Mouse (Mus musculus): ENCODE results near the gene Itpr3. TPM values are rescaled to one million over a fixed set of nuclear protein-coding genes. Genes with fewer than 3 reads are reported as not detected.

The Itpr3 gene
- polyA plus RNA-seq, 1 experiment from 2014 or later = 1.3 TPM

DNA sequence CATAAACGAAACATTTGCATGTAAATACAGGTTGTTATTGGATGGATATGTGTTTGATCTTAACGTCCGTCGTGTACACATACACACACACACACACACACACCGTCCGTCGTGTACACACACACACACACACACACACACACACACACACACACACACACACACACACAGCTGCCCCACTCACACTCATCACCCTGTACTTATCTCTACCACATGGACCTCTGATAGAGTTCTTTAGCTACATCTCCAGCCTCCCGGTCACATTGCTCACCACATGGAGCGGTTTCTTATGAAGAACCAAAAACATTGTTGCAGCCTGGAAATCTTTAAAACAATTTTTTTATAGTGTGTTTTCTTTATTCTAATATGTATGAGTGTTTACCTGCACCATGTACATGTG is 77.1 kb downstream of the Itpr3 start:
- peak overlapping the region; percentile 77; the same call in 1 of the 2 replicates for H3K9ac ChIP-seq (replicated peaks)
- ATAC-seq = peak; percentile 41
- WGBS = 29% methylated on average over 8 of the region's 9 CpGs
- no peaks in the 10 kb centered on the region for H3K9me3 ChIP-seq
- peak overlapping the region; percentile 54 for H3K4me2 ChIP-seq (replicated peaks)
- 0 out of 2 replicates have a peak, but pooled peaks cover 9% of the 10 kb centered on the region for H3K27me3 ChIP-seq
- H3K36me3 ChIP-seq = peaks cover 4% of the 10 kb centered on the region; the same call in 1 of the 2 replicates
- H3K4me3 ChIP-seq (replicated peaks) = peak overlapping the region; percentile 66
- peaks cover 60% of the 10 kb centered on the region for H3K4me1 ChIP-seq (replicated peaks)
- peak overlapping the region; percentile 82; the same call in 1 of the 2 replicates for H3K27ac ChIP-seq

DNA sequence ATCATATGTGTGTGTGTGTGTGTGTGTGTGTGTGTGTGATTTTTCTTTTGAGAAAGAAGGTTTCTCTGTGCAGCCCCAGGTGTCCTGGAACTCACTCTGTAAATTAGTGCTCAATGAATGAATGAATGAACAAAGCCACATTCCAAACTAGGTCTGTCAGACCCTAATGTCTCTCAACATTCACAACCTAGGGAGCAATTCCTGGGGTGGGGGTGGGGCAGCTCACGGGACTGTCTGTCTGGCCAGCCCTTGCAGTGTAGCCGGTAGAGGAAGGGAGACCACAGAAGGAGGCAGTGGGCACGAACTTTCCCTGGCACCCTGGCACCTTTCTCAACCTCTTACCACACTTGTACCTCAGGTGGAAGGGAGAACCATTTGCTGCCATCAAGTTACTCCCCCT is 77.6 kb downstream of the Itpr3 start:
- no peak for ATAC-seq
- Histone ChIP-seq H3K27ac (no peak overlapping the region), H3K27me3 (0 out of 2 replicates have a peak, but pooled peaks cover 9% of the 10 kb centered on the region), H3K9ac (replicated peaks) (no peak overlapping the region), H3K4me2 (replicated peaks) (no peak overlapping the region), H3K36me3 (peaks cover 4% of the 10 kb centered on the region; the same call in 1 of the 2 replicates), H3K9me3 (no peaks in the 10 kb centered on the region), H3K4me3 (replicated peaks) (no peak overlapping the region), H3K4me1 (replicated peaks) (peaks cover 60% of the 10 kb centered on the region)
- WGBS = 37% methylated on average over 3 of the region's 3 CpGs

DNA sequence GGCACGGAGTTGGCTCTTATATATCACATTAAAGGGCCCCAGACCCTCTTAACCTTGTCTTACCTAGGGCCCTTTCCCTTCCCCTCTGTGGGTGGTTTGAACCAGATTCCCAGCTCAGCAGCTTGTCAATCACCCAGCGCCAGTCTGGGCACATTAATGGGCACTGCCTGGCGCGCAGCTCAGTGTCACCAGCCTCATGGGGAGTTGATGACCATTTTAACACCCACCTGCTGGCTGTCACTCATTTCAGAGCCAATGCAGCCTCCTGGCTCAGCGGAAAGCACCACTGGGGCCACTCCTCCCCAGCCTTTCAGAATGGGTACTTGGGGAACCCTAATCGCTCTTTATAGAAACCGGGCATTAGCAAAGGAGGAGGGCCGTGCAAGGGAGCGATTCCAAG is 81.3 kb downstream of the Itpr3 start:
- H3K4me2 ChIP-seq (replicated peaks) = no peak overlapping the region
- H3K4me3 ChIP-seq (replicated peaks) = no peak overlapping the region
- WGBS = 75% methylated on average over 9 of the region's 9 CpGs
- ATAC-seq = no peak
- H3K27me3 ChIP-seq = 0 out of 2 replicates have a peak, but pooled peaks cover 7% of the 10 kb centered on the region
- no peak overlapping the region for H3K27ac ChIP-seq
- H3K9ac ChIP-seq (replicated peaks) = no peak overlapping the region
- H3K9me3 ChIP-seq = no peaks in the 10 kb centered on the region
- peaks cover 48% of the 10 kb centered on the region for H3K4me1 ChIP-seq (replicated peaks)
- H3K36me3 ChIP-seq = no peaks in the 10 kb centered on the region

DNA sequence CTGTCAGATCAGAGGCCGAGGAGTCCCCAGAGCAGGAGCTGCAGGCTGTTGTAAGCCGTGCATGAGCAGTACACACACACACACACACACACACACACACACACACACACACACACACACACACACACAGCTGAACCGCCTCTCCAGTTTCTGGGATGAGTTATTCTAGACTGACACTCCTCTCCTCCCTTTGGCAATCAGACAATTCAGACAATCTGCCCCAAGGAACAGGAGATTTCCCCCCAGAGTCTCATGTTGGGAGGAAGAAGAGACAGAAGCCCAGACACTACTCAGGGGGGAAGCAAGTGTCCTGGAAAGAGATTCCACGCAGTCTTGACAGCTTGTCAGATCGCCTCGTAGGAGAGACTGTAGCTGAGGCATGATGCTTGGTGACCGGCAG is 82.2 kb downstream of the Itpr3 start:
- H3K9me3 ChIP-seq = no peaks in the 10 kb centered on the region
- no peak overlapping the region for H3K9ac ChIP-seq (replicated peaks)
- H3K4me1 ChIP-seq (replicated peaks) = peaks cover 52% of the 10 kb centered on the region
- ATAC-seq = no peak
- no peak overlapping the region for H3K4me3 ChIP-seq (replicated peaks)
- no peak overlapping the region for H3K4me2 ChIP-seq (replicated peaks)
- 45% methylated on average over 6 of the region's 7 CpGs for WGBS
- H3K36me3 ChIP-seq = no peaks in the 10 kb centered on the region
- H3K27me3 ChIP-seq = 0 out of 2 replicates have a peak, but pooled peaks cover 7% of the 10 kb centered on the region
- peak overlapping the region; percentile 72 for H3K27ac ChIP-seq

DNA sequence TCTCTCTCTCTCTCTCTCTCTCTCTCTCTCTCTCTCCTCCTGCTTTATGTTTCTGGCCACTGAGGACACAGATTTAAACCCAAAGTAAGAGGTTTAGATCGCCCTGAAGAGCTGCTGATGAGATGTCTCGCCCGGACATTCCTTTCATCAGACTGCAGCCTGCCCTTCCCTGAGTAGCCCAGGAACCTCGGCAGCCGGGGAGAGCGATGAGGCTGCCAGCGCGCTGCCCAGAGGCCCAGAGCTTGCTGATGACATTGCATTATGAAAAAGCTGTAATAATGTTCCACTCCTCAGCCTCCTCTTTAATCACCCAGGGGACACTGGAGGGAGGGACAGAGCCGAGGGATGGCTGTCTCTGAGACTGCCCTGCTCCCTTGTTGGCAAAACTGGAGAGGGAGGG is 83.2 kb downstream of the Itpr3 start:
- H3K4me2 ChIP-seq (replicated peaks) = no peak overlapping the region
- H3K36me3 ChIP-seq = no peaks in the 10 kb centered on the region
- peak overlapping the region; percentile 34 for H3K9ac ChIP-seq (replicated peaks)
- 0 out of 2 replicates have a peak, but pooled peaks have one; percentile 12 for ATAC-seq
- no peak overlapping the region for H3K4me3 ChIP-seq (replicated peaks)
- H3K27ac ChIP-seq = peak overlapping the region; percentile 72
- 0 out of 2 replicates have a peak, but pooled peaks cover 2% of the 10 kb centered on the region for H3K27me3 ChIP-seq
- no peaks in the 10 kb centered on the region for H3K9me3 ChIP-seq
- 41% methylated on average over 9 of the region's 9 CpGs for WGBS
- H3K4me1 ChIP-seq (replicated peaks) = peaks cover 56% of the 10 kb centered on the region

DNA sequence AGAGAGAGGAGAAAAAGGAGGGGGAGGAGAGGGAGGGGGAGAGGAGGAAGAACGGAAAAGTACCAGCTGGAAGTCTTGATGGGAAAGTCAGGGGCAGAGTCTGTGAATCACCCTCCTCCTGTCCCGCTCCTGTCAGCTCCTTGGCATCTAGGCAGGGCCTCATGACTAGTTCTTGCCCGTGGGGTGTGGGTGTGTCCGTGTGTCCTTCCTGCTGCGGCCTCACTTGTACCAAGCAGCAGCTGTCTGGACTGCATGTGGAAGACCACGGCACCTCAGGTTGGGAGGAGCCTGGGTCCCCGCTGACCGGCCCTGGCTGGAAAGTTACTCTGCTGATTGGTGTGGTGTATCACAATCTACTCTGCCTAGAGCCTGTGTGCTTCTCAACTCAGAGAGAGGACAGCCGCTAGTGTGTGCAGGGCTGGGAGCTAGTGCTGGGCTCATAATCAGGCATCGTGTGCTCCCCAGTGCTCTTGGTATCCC is 84.9 kb downstream of the Itpr3 start:
- Histone ChIP-seq H3K36me3 (no peaks in the 10 kb centered on the region), H3K27me3 (no peaks in the 10 kb centered on the region), H3K9ac (replicated peaks) (no peak overlapping the region), H3K4me1 (replicated peaks) (peaks cover 66% of the 10 kb centered on the region), H3K27ac (no peak overlapping the region), H3K4me2 (replicated peaks) (no peak overlapping the region), H3K9me3 (no peaks in the 10 kb centered on the region), H3K4me3 (replicated peaks) (no peak overlapping the region)
- WGBS = 59% methylated on average over 10 of the region's 10 CpGs
- no peak for ATAC-seq

DNA sequence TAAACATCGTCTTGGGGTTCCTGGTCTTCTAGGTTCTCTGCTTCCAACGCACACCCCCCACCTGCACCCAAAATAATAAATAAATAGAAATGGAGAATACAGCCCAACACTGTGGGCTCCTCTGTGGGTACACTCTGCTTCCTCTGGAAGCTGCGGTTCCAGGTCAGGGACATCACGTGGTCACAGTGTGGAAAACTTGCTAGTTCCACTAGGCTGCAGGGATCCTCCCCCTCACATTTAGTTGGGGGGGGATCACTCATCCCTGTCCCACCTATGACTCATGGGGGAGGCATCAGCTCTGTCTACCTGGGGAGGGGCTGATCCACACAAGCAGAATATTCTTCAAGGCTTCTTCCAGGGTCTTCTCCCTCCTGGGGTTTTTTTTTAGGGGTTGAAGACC is 87.0 kb downstream of the Itpr3 start:
- Histone ChIP-seq H3K4me3 (replicated peaks) (no peak overlapping the region), H3K4me2 (replicated peaks) (no peak overlapping the region), H3K9ac (replicated peaks) (no peak overlapping the region), H3K27ac (no peak overlapping the region), H3K27me3 (no peaks in the 10 kb centered on the region), H3K36me3 (no peaks in the 10 kb centered on the region), H3K4me1 (replicated peaks) (peaks cover 65% of the 10 kb centered on the region), H3K9me3 (no peaks in the 10 kb centered on the region)
- WGBS = 86% methylated on average over 4 of the region's 4 CpGs
- ATAC-seq = no peak

DNA sequence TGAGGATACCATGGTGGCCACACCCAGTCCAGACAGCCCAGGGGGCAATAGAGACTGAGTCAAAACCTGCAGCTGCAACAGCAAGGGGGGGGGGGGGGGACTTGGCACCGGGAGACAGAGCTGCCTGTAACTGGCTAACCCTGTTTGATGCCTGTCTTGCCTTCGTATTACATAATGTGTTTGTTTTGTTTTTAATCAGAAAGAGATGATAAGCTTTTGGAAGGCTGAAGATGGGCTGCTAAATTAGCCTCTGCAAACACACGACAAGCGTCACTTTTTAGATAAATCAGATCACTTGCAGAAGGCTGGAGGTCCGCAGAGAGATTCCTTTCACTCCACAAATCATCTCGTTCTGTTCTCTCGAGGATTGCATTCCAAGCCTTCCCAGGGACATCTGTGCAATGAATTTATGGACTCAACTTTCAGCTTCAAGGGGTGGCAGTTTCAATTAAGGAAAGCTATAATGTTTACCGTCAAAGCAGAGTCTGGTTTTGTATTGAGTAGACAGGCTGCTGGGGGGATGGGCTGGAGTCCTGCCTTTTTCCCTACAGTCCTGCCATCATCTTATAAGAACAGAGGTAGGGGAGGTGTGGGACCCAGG is 89.3 kb downstream of the Itpr3 start:
- H3K9me3 ChIP-seq = no peaks in the 10 kb centered on the region
- no peaks in the 10 kb centered on the region for H3K36me3 ChIP-seq
- 38% methylated on average over 8 of the region's 8 CpGs for whole genome bisulfite sequencing
- H3K27me3 ChIP-seq = no peaks in the 10 kb centered on the region
- no peak for ATAC-seq
- H3K4me2 ChIP-seq (replicated peaks) = no peak overlapping the region
- no peak overlapping the region for H3K9ac ChIP-seq (replicated peaks)
- H3K27ac ChIP-seq = no peak overlapping the region
- peaks cover 61% of the 10 kb centered on the region for H3K4me1 ChIP-seq (replicated peaks)
- no peak overlapping the region for H3K4me3 ChIP-seq (replicated peaks)

DNA sequence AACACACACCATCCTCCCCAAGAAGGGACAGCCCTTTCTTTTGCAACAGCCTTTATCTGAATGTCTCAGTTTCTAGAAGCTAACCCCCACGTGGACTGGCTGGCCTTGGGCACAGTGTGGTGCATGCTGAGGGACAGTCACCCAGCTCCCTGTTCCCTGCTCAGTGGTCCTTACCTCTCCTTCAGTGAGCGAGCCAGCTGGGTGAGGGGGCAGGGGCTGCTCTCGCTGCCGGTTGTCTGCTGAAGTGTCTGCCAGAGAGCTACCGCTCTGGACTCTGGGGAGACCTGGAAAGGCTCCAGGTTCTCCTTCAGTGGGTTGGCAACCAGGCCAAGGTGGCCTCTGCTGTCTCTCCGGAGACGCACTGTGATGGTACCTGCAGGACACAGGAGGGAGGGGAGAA is 93.8 kb downstream of the Itpr3 start:
- WGBS = 69% methylated on average over 6 of the region's 7 CpGs
- Histone ChIP-seq H3K4me1 (replicated peaks) (peaks cover 47% of the 10 kb centered on the region), H3K4me3 (replicated peaks) (no peak overlapping the region), H3K4me2 (replicated peaks) (no peak overlapping the region), H3K9ac (replicated peaks) (no peak overlapping the region), H3K27me3 (no peaks in the 10 kb centered on the region), H3K36me3 (no peaks in the 10 kb centered on the region), H3K27ac (no peak overlapping the region), H3K9me3 (no peaks in the 10 kb centered on the region)
- ATAC-seq = no peak

DNA sequence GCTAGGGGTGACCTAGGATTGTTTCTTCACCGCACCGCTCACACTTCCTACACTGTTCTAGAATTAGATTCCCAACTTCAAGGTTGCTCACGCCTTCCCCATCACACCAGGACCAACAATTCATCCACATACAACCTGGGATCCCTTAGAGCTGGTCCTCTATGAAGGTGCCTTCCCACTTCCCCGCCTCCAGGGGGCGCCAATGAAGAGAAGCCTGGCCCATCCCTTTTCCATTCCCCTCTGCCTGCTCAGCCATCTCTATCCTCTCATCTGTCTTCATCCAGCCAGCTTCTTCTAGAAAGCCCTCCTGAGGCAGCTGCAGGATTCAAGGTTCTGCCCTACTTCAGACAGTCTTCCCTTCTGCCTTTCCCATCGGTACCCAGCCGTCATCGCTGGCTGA is 94.3 kb downstream of the Itpr3 start:
- 73% methylated on average over 8 of the region's 8 CpGs for WGBS
- H3K36me3 ChIP-seq = no peaks in the 10 kb centered on the region
- H3K27me3 ChIP-seq = no peaks in the 10 kb centered on the region
- H3K4me1 ChIP-seq (replicated peaks) = peaks cover 42% of the 10 kb centered on the region
- H3K4me2 ChIP-seq (replicated peaks) = no peak overlapping the region
- no peak overlapping the region for H3K4me3 ChIP-seq (replicated peaks)
- ATAC-seq = no peak
- no peaks in the 10 kb centered on the region for H3K9me3 ChIP-seq
- H3K27ac ChIP-seq = no peak overlapping the region
- H3K9ac ChIP-seq (replicated peaks) = no peak overlapping the region

DNA sequence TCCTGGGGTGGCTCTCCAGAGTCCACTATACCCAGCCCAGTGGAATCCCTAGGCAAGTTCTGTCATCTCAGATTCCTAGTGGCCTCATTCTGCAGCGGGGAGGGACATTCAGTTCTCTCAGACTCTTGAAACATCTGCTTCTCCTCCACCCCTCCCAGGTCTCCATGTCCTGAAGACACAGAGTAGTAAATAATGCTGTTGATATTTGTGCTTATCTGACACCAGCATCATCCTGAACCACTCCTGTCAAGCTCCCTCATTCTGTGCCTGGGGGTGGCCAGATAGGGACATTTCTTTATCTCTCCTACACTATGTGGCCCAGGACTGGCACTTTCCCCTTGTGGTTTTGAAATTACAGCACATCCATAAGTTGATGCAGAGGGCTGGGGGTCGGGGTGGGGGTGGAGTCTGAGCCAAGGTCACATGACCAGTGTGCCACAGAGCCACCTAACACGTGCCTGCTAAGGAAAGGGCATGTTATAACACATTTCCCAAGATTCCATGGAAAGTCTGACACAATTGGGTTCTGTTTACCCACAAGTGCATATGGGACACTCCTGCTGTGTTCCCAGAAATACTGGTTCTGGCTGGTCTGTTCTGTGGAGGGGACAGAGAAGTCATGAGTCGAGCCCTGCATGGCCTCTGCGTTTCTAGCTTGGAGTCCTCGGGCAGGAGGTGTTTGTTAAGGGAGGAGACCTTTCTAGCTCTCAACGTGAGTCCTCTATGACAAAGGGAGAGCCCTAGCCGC is 96.0 kb downstream of the Itpr3 start:
- Histone ChIP-seq H3K4me1 (replicated peaks) (peaks cover 37% of the 10 kb centered on the region), H3K4me2 (replicated peaks) (no peak overlapping the region), H3K4me3 (replicated peaks) (no peak overlapping the region), H3K9me3 (no peaks in the 10 kb centered on the region), H3K9ac (replicated peaks) (no peak overlapping the region), H3K27ac (no peak overlapping the region), H3K27me3 (no peaks in the 10 kb centered on the region), H3K36me3 (no peaks in the 10 kb centered on the region)
- no peak for ATAC-seq
- 67% methylated on average over 8 of the region's 8 CpGs for WGBS

DNA sequence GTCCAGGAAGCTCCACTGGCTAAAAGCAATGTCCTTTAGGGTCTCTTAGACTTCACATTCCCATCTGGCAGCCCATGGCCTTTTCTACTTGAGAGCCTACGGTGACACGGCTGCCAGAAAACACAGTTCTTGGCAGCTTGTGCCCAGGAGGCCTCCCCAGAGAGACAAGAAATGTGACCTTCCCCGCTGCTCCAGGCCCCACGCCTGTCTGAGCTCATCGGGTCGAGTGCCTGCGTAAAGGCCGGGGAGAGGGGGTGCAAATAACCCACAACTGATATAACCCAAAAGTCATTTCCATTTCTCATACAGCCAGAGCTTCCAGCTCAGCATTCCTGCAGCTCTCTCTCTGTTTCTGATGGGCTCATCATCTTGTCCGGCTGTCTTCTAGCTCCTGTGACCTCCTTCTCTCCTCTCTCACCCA is 96.7 kb downstream of the Itpr3 start:
- Histone ChIP-seq H3K9me3 (no peaks in the 10 kb centered on the region), H3K4me3 (replicated peaks) (no peak overlapping the region), H3K27ac (no peak overlapping the region), H3K4me2 (replicated peaks) (no peak overlapping the region), H3K9ac (replicated peaks) (no peak overlapping the region), H3K4me1 (replicated peaks) (peaks cover 31% of the 10 kb centered on the region), H3K36me3 (no peaks in the 10 kb centered on the region), H3K27me3 (no peaks in the 10 kb centered on the region)
- ATAC-seq = no peak
- 67% methylated on average over 9 of the region's 9 CpGs for WGBS

Data from midbrain, embryonic 13.5 days (tissue).